ENCODE assay signal across 25 mouse cellular contexts in genomic region chr2:141558242-141558827, GRCm38 (mm10).
"Had no signal": no experiment of that assay in that cellular context is flagged by ENCODE, and none has a peak within 500 bp of the region (broad histone marks: within the 10 kb centered on the region; RNA-seq: fewer than 3 reads in every experiment).

No protein-coding gene starts in this region.

- ATAC-seq: inflammation-experienced regulatory T-cells, adult 6 months had no signal

- H3K27me3 ChIP-seq: heart, embryonic 13.5 days; heart, embryonic 15.5 days; hindbrain, embryonic 13.5 days; hindbrain, embryonic 15.5 days; liver, embryonic 13.5 days; liver, embryonic 15.5 days had no signal

- DNase-seq: gastrocnemius, adult 2 months; gastrocnemius, postnatal 10 days; gastrocnemius, postnatal 36 days; heart, adult 18-20 months; heart, postnatal 14 days; heart, postnatal 36 days; kidney, adult 18-20 months; kidney, adult 8-10 months; kidney, postnatal 10 days; kidney, postnatal 25 days; kidney, postnatal 4 days; liver; liver, embryonic 13.5 days had no signal

- H3K36me3 ChIP-seq: heart, embryonic 10.5 days; heart, embryonic 13.5 days; heart, embryonic 15.5 days; hindbrain, embryonic 13.5 days; hindbrain, embryonic 15.5 days; limb, embryonic 10.5 days; limb, embryonic 12.5 days; liver, embryonic 13.5 days; liver, embryonic 15.5 days had no signal

- H3K9ac ChIP-seq: heart, embryonic 13.5 days; heart, embryonic 15.5 days; hindbrain, embryonic 13.5 days; hindbrain, embryonic 15.5 days; limb, embryonic 12.5 days; liver, embryonic 13.5 days; liver, embryonic 15.5 days had no signal

- H3K9me3 ChIP-seq: heart, embryonic 10.5 days; heart, embryonic 13.5 days; heart, embryonic 15.5 days; hindbrain, embryonic 13.5 days; hindbrain, embryonic 15.5 days; limb, embryonic 10.5 days; limb, embryonic 12.5 days; liver, embryonic 13.5 days; liver, embryonic 15.5 days had no signal

- H3K27ac ChIP-seq: gastrocnemius, adult 2 months; heart, embryonic 10.5 days; heart, embryonic 13.5 days; heart, embryonic 15.5 days; hindbrain, embryonic 13.5 days; hindbrain, embryonic 15.5 days; layer of hippocampus, adult 2 months; left cerebral cortex, adult 2 months; limb, embryonic 10.5 days; limb, embryonic 12.5 days; liver, embryonic 13.5 days; liver, embryonic 15.5 days had no signal

- H3K4me2 ChIP-seq: heart, embryonic 13.5 days; heart, embryonic 15.5 days; hindbrain, embryonic 13.5 days; hindbrain, embryonic 15.5 days; limb, embryonic 12.5 days; liver, embryonic 11.5 days; liver, embryonic 13.5 days; liver, embryonic 15.5 days had no signal

- H3K4me1 ChIP-seq: heart, embryonic 10.5 days; heart, embryonic 15.5 days; hindbrain, embryonic 13.5 days; hindbrain, embryonic 15.5 days; liver, embryonic 13.5 days; liver, embryonic 15.5 days had no signal

- H3K4me3 ChIP-seq: gastrocnemius, adult 2 months; heart, embryonic 10.5 days; heart, embryonic 13.5 days; heart, embryonic 15.5 days; hindbrain, embryonic 13.5 days; hindbrain, embryonic 15.5 days; layer of hippocampus, adult 2 months; left cerebral cortex, adult 2 months; limb, embryonic 10.5 days; limb, embryonic 12.5 days; liver, embryonic 13.5 days; liver, embryonic 15.5 days had no signal
